Mouse (Mus musculus): Measurements from ENCODE around the gene Ksr1. TPM values are rescaled to one million over a fixed set of nuclear protein-coding genes. Genes with fewer than 3 reads are reported as not detected.

Gene Ksr1
- total and polyA plus RNA-seq, 2 experiments from 2014 or later, result 3.2 to 33.7 TPM

- Histone ChIP-seq H3K4me3 (ENCODE audit: low read depth, low read length) (no peak overlapping the region), H3K36me3 (ENCODE audit: insufficient read depth, low read length) (peaks cover 36% of the 10 kb centered on the region), H3K9me3 (ENCODE audit: low read length) (no peaks in the 10 kb centered on the region), H3K9ac (replicated peaks; ENCODE audit: low read length, poor library complexity, severe bottlenecking) (no peak overlapping the region), H3K4me1 (ENCODE audit: insufficient read depth, low read length) (no peaks in the 10 kb centered on the region), H3K27me3 (ENCODE audit: insufficient read depth, low read length) (no peaks in the 10 kb centered on the region), H3K27ac (ENCODE audit: low read depth, low read length) (no peak overlapping the region), H3K4me2 (ENCODE audit: low read depth, low read length, poor library complexity, severe bottlenecking) (no peak overlapping the region)
- WGBS, result 70% methylated on average over 7 of the region's 7 CpGs
- TF ChIP-seq CTCF (IDR thresholded peaks at IDR 0.05), result no peak
- DNase-seq (ENCODE audit: low spot score), result no peak
- no peak for ATAC-seq (ENCODE audit: low FRiP score)
Observed at GRCm38 (mm10) chr11:79017161-79017606, 129.0 kb downstream of the Ksr1 start.

GRCm38 (mm10) chr11:79016236-79016635, 130.0 kb downstream of the Ksr1 start:
- DNase-seq (ENCODE audit: low spot score) (peak; percentile 44), ATAC-seq (ENCODE audit: low FRiP score) (no peak)
- Histone ChIP-seq H3K27me3 (ENCODE audit: insufficient read depth, low read length) (no peaks in the 10 kb centered on the region), H3K9me3 (ENCODE audit: low read length) (no peaks in the 10 kb centered on the region), H3K9ac (replicated peaks; ENCODE audit: low read length, poor library complexity, severe bottlenecking) (no peak overlapping the region), H3K4me2 (ENCODE audit: low read depth, low read length, poor library complexity, severe bottlenecking) (no peak overlapping the region), H3K4me3 (ENCODE audit: low read depth, low read length) (no peak overlapping the region), H3K4me1 (ENCODE audit: insufficient read depth, low read length) (no peaks in the 10 kb centered on the region), H3K36me3 (ENCODE audit: insufficient read depth, low read length) (peaks cover 30% of the 10 kb centered on the region), H3K27ac (ENCODE audit: low read depth, low read length) (no peak overlapping the region)
- WGBS, result 57% methylated on average over 12 of the region's 12 CpGs
- no peak for TF ChIP-seq CTCF (IDR thresholded peaks at IDR 0.05)

- Histone ChIP-seq H3K4me2 (ENCODE audit: low read depth, low read length, poor library complexity, severe bottlenecking) (no peak overlapping the region), H3K9me3 (ENCODE audit: low read length) (no peaks in the 10 kb centered on the region), H3K4me3 (ENCODE audit: low read depth, low read length) (no peak overlapping the region), H3K27ac (ENCODE audit: low read depth, low read length) (no peak overlapping the region), H3K9ac (replicated peaks; ENCODE audit: low read length, poor library complexity, severe bottlenecking) (no peak overlapping the region), H3K4me1 (ENCODE audit: insufficient read depth, low read length) (no peaks in the 10 kb centered on the region), H3K36me3 (ENCODE audit: insufficient read depth, low read length) (peaks cover 27% of the 10 kb centered on the region), H3K27me3 (ENCODE audit: insufficient read depth, low read length) (no peaks in the 10 kb centered on the region)
- no peak for TF ChIP-seq CTCF (IDR thresholded peaks at IDR 0.05)
- ATAC-seq (ENCODE audit: low FRiP score) (no peak), DNase-seq (ENCODE audit: low spot score) (no peak)
- 89% methylated on average over 24 of the region's 24 CpGs for WGBS
Observed at GRCm38 (mm10) chr11:79015660-79016215, 130.5 kb downstream of the Ksr1 start.

GRCm38 (mm10) chr11:79014602-79015325, 131.4 kb downstream of the Ksr1 start:
- H3K27ac ChIP-seq (ENCODE audit: low read depth, low read length), result no peak overlapping the region
- DNase-seq (ENCODE audit: low spot score), result no peak
- H3K4me1 ChIP-seq (ENCODE audit: insufficient read depth, low read length), result no peaks in the 10 kb centered on the region
- WGBS, result 59% methylated on average over 15 of the region's 15 CpGs
- no peaks in the 10 kb centered on the region for H3K27me3 ChIP-seq (ENCODE audit: insufficient read depth, low read length)
- H3K36me3 ChIP-seq (ENCODE audit: insufficient read depth, low read length), result peaks cover 18% of the 10 kb centered on the region
- no peak for TF ChIP-seq CTCF (IDR thresholded peaks at IDR 0.05)
- no peak overlapping the region for H3K4me3 ChIP-seq (ENCODE audit: low read depth, low read length)
- H3K4me2 ChIP-seq (ENCODE audit: low read depth, low read length, poor library complexity, severe bottlenecking), result no peak overlapping the region
- no peak for ATAC-seq (ENCODE audit: low FRiP score)
- no peaks in the 10 kb centered on the region for H3K9me3 ChIP-seq (ENCODE audit: low read length)
- H3K9ac ChIP-seq (replicated peaks; ENCODE audit: low read length, poor library complexity, severe bottlenecking), result no peak overlapping the region

- H3K36me3 ChIP-seq (ENCODE audit: insufficient read depth, low read length), result peaks cover 16% of the 10 kb centered on the region
- H3K27ac ChIP-seq (ENCODE audit: low read depth, low read length), result no peak overlapping the region
- no peak overlapping the region for H3K9ac ChIP-seq (replicated peaks; ENCODE audit: low read length, poor library complexity, severe bottlenecking)
- DNase-seq (ENCODE audit: low spot score), result no peak
- TF ChIP-seq CTCF (IDR thresholded peaks at IDR 0.05), result no peak
- no peak overlapping the region for H3K4me2 ChIP-seq (ENCODE audit: low read depth, low read length, poor library complexity, severe bottlenecking)
- H3K4me1 ChIP-seq (ENCODE audit: insufficient read depth, low read length), result no peaks in the 10 kb centered on the region
- no peaks in the 10 kb centered on the region for H3K27me3 ChIP-seq (ENCODE audit: insufficient read depth, low read length)
- no peak for ATAC-seq (ENCODE audit: low FRiP score)
- H3K4me3 ChIP-seq (ENCODE audit: low read depth, low read length), result no peak overlapping the region
- H3K9me3 ChIP-seq (ENCODE audit: low read length), result no peaks in the 10 kb centered on the region
- 63% methylated on average over 9 of the region's 9 CpGs for WGBS
Observed at GRCm38 (mm10) chr11:79013806-79014205, 132.4 kb downstream of the Ksr1 start.

GRCm38 (mm10) chr11:79013056-79013455, 133.2 kb downstream of the Ksr1 start:
- H3K27ac ChIP-seq (ENCODE audit: low read depth, low read length), result no peak overlapping the region
- DNase-seq (ENCODE audit: low spot score), result no peak
- no peak for ATAC-seq (ENCODE audit: low FRiP score)
- no peak overlapping the region for H3K4me3 ChIP-seq (ENCODE audit: low read depth, low read length)
- no peaks in the 10 kb centered on the region for H3K9me3 ChIP-seq (ENCODE audit: low read length)
- H3K4me1 ChIP-seq (ENCODE audit: insufficient read depth, low read length), result no peaks in the 10 kb centered on the region
- TF ChIP-seq CTCF (IDR thresholded peaks at IDR 0.05), result no peak
- H3K9ac ChIP-seq (replicated peaks; ENCODE audit: low read length, poor library complexity, severe bottlenecking), result no peak overlapping the region
- H3K4me2 ChIP-seq (ENCODE audit: low read depth, low read length, poor library complexity, severe bottlenecking), result no peak overlapping the region
- no peaks in the 10 kb centered on the region for H3K27me3 ChIP-seq (ENCODE audit: insufficient read depth, low read length)
- H3K36me3 ChIP-seq (ENCODE audit: insufficient read depth, low read length), result peaks cover 11% of the 10 kb centered on the region; the same call in 1 of the 2 replicates

Data from midbrain, postnatal 0 days (tissue).